Mouse (Mus musculus) gastrocnemius, adult 2 months (tissue): ENCODE results near the gene Lnx1. TPM values are rescaled to one million over a fixed set of nuclear protein-coding genes. Genes with fewer than 3 reads are reported as not detected.
A peak's percentile ranks its signal among the peaks of the same experiment; 100 is the strongest.

Experiments
- DNase-seq: peaks from one replicate; pipeline ENCODE4 v3.0.0; 2022
- H3K27ac ChIP-seq: fragments of 200-600 bp; 2 replicates; pipeline ENCODE4 v1.8.1; 2022; ENCODE audit warnings: mild to moderate bottlenecking
- H3K4me3 ChIP-seq: fragments of 200-600 bp; 2 replicates; pipeline ENCODE4 v1.8.1; 2022; ENCODE audit warnings: mild to moderate bottlenecking, moderate library complexity
- CTCF ChIP-seq: fragments of 200-600 bp; IDR thresholded peaks from 2 replicates; pipeline ENCODE4 v1.8.1; 2022; ENCODE audit warnings: antibody characterized with exemption, mild to moderate bottlenecking, moderate library complexity
- intact Hi-C: fragments of 180-260 bp; cut with DNase I; formaldehyde crosslinking; loops from one replicate; pipeline ENCODE4 v1.15.1; 2025
- total RNA-seq, 2 experiments: library from RNA; stranded (reverse); gene quantifications; 2 replicates each; pipeline ENCODE4 v1.2.3; 2021

The Lnx1 gene
- total RNA-seq, 2 experiments from 2014 or later: 3.4 to 4.9 TPM

GRCm38 (mm10) chr5:74720661-74721060 lies 17.9 kb upstream of the Lnx1 start:
- intact Hi-C loops: no loop called here
- Histone ChIP-seq H3K4me3 (no peak overlapping the region), H3K27ac (no peak overlapping the region)
- DNase-seq: no peak
- no peak for TF ChIP-seq CTCF

GRCm38 (mm10) chr5:74716165-74716564 lies 13.5 kb upstream of the Lnx1 start:
- intact Hi-C loops: no loop called here
- H3K27ac ChIP-seq: peak overlapping the region; percentile 65
- no peak overlapping the region for H3K4me3 ChIP-seq
- no peak for DNase-seq
- no peak for TF ChIP-seq CTCF

DNA sequence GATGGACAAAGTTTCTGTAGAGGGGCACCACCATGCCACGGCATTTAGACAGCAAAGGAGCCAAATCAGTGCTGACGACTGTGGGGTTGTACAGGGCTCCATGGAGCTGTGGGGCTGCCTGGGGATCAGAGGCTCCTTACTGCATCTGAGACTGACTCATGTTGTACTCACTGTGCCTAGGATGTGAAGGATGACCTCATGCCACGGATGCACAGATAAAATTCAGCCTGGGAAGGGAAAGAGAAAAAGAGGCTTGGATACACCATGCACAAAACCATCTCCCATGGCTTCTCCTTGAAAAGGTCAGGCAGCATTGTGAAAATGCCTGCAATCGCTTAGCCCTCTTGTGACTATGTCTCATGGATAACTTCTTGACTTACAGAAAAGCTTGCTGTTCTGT lies 10.1 kb upstream of the Lnx1 start:
- Histone ChIP-seq H3K4me3 (no peak overlapping the region), H3K27ac (no peak overlapping the region)
- no peak for TF ChIP-seq CTCF
- DNase-seq: no peak
- intact Hi-C loops: no loop called here

DNA sequence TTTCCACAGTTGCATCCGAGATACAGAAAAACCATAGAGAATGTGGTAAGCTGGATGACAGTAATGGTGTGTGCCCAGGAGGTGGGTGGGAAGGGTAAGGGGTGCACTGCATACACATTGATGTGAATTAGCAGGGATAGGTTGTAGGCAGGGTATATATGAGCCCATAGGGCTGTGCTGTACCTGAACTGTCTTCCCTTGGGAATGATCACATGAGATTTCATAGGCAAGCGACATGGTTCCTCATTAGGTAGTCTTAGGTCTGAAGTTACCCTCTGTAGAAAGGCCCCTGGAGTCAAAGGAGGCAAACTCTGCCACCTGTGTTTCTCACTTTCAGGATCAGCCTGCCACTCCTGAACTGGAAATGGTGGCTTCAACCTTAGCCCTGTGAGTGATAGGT lies 9.3 kb upstream of the Lnx1 start:
- intact Hi-C loops: no loop called here
- no peak for TF ChIP-seq CTCF
- DNase-seq: no peak
- Histone ChIP-seq H3K27ac (no peak overlapping the region), H3K4me3 (no peak overlapping the region)

GRCm38 (mm10) chr5:74711056-74711455 lies 8.3 kb upstream of the Lnx1 start:
- Histone ChIP-seq H3K27ac (no peak overlapping the region), H3K4me3 (no peak overlapping the region)
- TF ChIP-seq CTCF: no peak
- intact Hi-C loops: no loop called here
- no peak for DNase-seq

DNA sequence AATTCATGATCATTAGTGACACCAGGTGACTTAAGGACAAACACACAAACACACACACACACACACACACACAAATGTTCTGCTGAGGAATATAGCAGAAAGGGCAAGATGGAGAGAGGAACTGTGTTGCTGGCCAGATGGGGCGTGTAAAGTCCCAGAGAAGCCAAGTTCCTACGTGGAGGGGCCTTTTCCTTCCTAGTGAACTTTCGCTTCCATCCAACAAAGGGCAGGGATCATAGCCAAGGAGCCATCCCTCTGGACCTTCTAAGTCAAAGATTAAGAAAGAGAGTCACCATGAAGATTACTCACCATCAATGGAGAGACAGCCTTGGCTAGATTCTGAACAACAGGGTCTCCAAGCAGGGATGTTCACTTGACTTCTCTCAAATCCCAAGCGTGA lies 7.5 kb upstream of the Lnx1 start:
- intact Hi-C loops: no loop called here
- DNase-seq: peak; percentile 52
- no peak overlapping the region for H3K4me3 ChIP-seq

DNA sequence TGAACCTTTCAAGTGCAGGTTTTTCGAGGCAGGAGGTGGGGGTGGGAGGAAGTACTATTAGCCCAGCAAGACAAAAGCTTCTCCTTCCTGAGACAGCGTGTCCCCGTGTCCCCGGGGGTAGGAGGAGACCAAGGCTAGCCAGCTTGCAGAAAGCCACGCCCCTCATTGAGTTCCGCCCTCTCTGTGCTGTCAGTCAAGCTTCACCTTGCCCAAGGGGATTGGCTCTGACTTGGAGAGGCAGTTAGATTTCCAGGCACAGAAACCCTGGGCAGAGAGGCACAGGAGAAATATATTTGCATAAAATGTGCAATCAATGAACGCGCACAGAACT lies 1.7 kb upstream of the Lnx1 start:
- intact Hi-C loops: no loop called here
- DNase-seq: peak; percentile 78
- H3K27ac ChIP-seq: peak overlapping the region; percentile 81
- no peak for TF ChIP-seq CTCF
- H3K4me3 ChIP-seq: peak overlapping the region; percentile 60

More for the DNA sequence above, 7.5 kb upstream of the Lnx1 start:
- TF ChIP-seq CTCF: no peak
- H3K27ac ChIP-seq: no peak overlapping the region

GRCm38 (mm10) chr5:74703741-74704459 lies 1.2 kb upstream of the Lnx1 start:
- Histone ChIP-seq H3K27ac (peak overlapping the region; percentile 81), H3K4me3 (peak overlapping the region; percentile 60)
- TF ChIP-seq CTCF: no peak
- peak; percentile 32 for DNase-seq
- intact Hi-C loops: no loop called here

DNA sequence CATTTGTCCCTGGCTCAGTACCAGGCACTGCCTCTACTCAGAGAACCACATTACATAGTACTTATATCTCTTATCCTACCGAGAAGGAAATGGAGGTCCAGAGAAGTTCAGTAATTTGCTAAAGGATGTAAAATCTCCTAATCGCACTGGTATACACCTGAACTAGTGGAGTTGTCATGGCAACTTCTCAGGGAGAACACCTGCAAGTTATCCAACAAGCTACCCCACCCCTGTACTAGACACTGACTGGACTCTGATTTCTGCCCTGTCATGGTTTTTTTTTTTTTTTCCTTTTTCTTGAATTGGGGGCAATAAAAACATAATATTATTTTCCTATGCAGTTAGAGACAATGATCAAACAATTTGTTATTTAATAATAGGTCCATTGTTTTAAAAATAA lies 1.8 kb downstream of the Lnx1 start:
- no peak for TF ChIP-seq CTCF
- intact Hi-C loops: no loop called here
- DNase-seq: no peak
- H3K4me3 ChIP-seq: peak overlapping the region; percentile 59
- H3K27ac ChIP-seq: peak overlapping the region; percentile 81

DNA sequence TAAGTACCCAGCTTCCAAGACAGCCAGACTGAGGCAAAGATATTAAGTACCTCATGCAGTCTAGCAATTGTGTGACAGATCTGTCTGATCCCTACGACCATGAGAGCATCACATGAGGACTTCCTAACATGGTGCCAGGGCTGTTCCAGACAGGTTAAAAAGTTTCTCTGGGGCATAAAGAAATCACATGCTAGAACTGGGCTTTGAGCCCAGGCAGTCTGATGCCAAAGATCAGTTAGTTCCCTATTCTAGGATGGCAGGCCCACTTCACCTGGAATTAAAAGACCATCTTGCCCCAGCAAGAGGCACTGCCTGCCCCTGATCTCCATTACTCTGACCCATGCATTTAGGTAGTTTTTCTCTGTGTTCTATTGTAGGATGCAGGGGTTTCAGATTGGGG lies 3.0 kb downstream of the Lnx1 start:
- DNase-seq: no peak
- no peak for TF ChIP-seq CTCF
- Histone ChIP-seq H3K4me3 (peak overlapping the region; percentile 59), H3K27ac (no peak overlapping the region; the same call in 1 of the 2 replicates)
- intact Hi-C loops: loop anchor here (5.0 kb wide), 1 partner anchor 57 kb away; no protein-coding TSS in a partner anchor

DNA sequence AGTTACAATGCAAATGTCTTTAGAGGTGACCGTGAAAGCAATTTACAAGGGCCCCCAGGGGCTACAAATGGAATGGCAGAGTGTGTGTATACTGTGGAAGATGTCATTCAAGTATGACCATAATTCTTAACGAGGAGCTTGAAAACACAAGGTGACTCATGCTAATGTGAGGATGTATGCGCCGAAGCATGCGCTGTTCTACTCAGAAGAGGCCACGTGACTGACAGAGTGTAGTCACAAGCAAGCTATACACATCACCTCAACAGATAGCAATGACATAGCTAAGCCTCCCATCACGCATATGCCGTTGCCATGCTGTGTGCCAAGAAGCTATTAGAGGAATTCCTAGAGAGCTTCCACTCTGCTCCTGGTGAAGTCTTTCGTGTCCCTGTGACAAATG lies 5.2 kb downstream of the Lnx1 start:
- TF ChIP-seq CTCF: no peak
- DNase-seq: no peak
- intact Hi-C loops: loop anchor here (5.0 kb wide), 1 partner anchor 55 kb away; no protein-coding TSS in a partner anchor
- Histone ChIP-seq H3K4me3 (no peak overlapping the region), H3K27ac (no peak overlapping the region)

- TF ChIP-seq CTCF: no peak
- intact Hi-C loops: no loop called here
- H3K4me3 ChIP-seq: no peak overlapping the region
- DNase-seq: no peak
- H3K27ac ChIP-seq: peak overlapping the region; percentile 48
These were observed 8.3 kb downstream of the Lnx1 start for GRCm38 (mm10) chr5:74694390-74694801.

- Histone ChIP-seq H3K4me3 (no peak overlapping the region), H3K27ac (peak overlapping the region; percentile 48)
- intact Hi-C loops: no loop called here
- DNase-seq: peak; percentile 66
- no peak for TF ChIP-seq CTCF
These were observed 8.9 kb downstream of the Lnx1 start for GRCm38 (mm10) chr5:74693836-74694235.

GRCm38 (mm10) chr5:74692411-74693090 lies 10.2 kb downstream of the Lnx1 start:
- Histone ChIP-seq H3K4me3 (no peak overlapping the region), H3K27ac (no peak overlapping the region)
- TF ChIP-seq CTCF: no peak
- DNase-seq: no peak
- intact Hi-C loops: no loop called here
